8 mouse cellular contexts compared by ENCODE assay signal in the genomic region with DNA sequence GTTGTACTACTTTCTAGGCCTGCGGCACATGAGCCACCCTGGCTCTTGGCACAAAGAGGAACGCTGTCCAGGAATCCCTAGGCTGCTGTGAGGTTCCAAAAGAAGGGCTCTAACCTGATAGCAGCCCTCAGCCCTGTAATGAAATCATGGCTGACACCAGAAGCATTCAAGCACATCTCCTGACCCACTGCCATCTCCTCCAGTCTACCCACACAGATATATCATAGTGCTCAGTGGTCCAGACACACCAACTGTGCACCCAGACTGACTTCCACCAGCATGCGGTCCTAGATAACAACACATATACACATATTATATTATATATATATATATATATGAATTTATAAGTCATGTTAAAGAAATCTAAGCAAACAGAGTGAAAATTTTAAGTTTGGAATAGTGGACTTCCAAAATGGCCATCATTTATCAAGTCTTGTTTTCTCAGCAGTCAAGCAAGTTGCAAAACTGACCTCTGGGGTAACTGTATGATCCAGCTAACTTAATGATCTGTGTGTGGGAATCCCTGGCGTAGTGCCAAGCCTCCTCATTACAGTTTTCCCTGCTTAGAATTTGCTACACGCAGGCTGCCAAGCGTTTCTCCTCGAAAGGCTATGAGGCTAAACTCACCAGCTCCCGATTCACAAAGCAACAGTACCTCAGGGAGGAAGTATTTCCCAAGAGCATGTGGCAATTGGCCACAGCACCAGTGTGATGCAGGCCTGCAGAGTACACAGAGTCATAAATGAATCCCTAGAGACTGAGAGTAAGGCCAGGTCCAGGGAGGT.
A peak's percentile ranks its signal among the peaks of the same experiment; 100 is the strongest.
DNase-seq lines count a peak whose midpoint lies in the region; ATAC-seq and TF ChIP-seq lines count a peak whose summit lies in the region.

No protein-coding gene starts in this region.

- no peaks in the 10 kb centered on the region for H3K9me3 ChIP-seq in kidney, embryonic 14.5 days (ENCODE audit: control insufficient read depth, low read length)
- H3K9me3 ChIP-seq in midbrain, postnatal 0 days (ENCODE audit: low read length) = no peaks in the 10 kb centered on the region

- H3K36me3 ChIP-seq in kidney, embryonic 14.5 days (ENCODE audit: control insufficient read depth, insufficient read depth, low read length) = no peaks in the 10 kb centered on the region
- H3K36me3 ChIP-seq in midbrain, postnatal 0 days (ENCODE audit: insufficient read depth, low read length) = no peaks in the 10 kb centered on the region

- no peak overlapping the region for H3K27ac ChIP-seq in kidney, embryonic 14.5 days (ENCODE audit: low read depth, low read length)
- no peak overlapping the region for H3K27ac ChIP-seq in midbrain, postnatal 0 days (ENCODE audit: low read depth, low read length)

- H3K4me3 ChIP-seq in kidney, embryonic 14.5 days (ENCODE audit: low read length) = no peak overlapping the region
- no peak overlapping the region for H3K4me3 ChIP-seq in midbrain, postnatal 0 days (ENCODE audit: low read depth, low read length)

- 35% methylated on average over 8 of the region's 8 CpGs for WGBS in kidney, embryonic 14.5 days
- WGBS in midbrain, postnatal 0 days = 59% methylated on average over 8 of the region's 8 CpGs

- no peaks in the 10 kb centered on the region for H3K27me3 ChIP-seq in kidney, embryonic 14.5 days (ENCODE audit: control insufficient read depth, insufficient read depth, low read length)
- no peaks in the 10 kb centered on the region for H3K27me3 ChIP-seq in midbrain, postnatal 0 days (ENCODE audit: insufficient read depth, low read length)

- no peak overlapping the region for H3K4me2 ChIP-seq in kidney, embryonic 14.5 days (replicated peaks; ENCODE audit: low read depth, low read length)
- H3K4me2 ChIP-seq in midbrain, postnatal 0 days (ENCODE audit: low read depth, low read length, poor library complexity, severe bottlenecking) = no peak overlapping the region

- H3K9ac ChIP-seq in kidney, embryonic 14.5 days (ENCODE audit: low read depth, low read length) = no peak overlapping the region
- H3K9ac ChIP-seq in midbrain, postnatal 0 days (replicated peaks; ENCODE audit: low read length, poor library complexity, severe bottlenecking) = no peak overlapping the region

- peak; percentile 83 for ATAC-seq in kidney, embryonic 14.5 days (ENCODE audit: low FRiP score, low TSS enrichment)
- ATAC-seq in midbrain, postnatal 0 days (ENCODE audit: low FRiP score) = no peak
- no peak for ATAC-seq in cerebellum, adult (ENCODE audit: insufficient number of reproducible peaks, low FRiP score, low TSS enrichment)

- no peak for TF ChIP-seq CTCF in midbrain, postnatal 0 days (IDR thresholded peaks at IDR 0.05)

- peak; percentile 20 to 75 for DNase-seq in adrenal gland, adult (ENCODE audit: inconsistent age in 2 of 2, low spot score in 1 of 2)
- no peak for DNase-seq in adrenal gland, postnatal 4 days (ENCODE audit: low spot score in 2 of 2)
- peak; percentile 35 for DNase-seq in right cerebral cortex, postnatal 4 days
- DNase-seq in right cerebral cortex, postnatal 36 days (ENCODE audit: low spot score in 2 of 2) = no peak
- peak; percentile 76 for DNase-seq in midbrain, postnatal 0 days (ENCODE audit: low spot score)
- DNase-seq in layer of hippocampus, postnatal 10 days (ENCODE audit: low spot score in 2 of 2) = no peak

- peaks cover 11% of the 10 kb centered on the region for H3K4me1 ChIP-seq in kidney, embryonic 14.5 days (ENCODE audit: control insufficient read depth, insufficient read depth, low read length)
- no peaks in the 10 kb centered on the region for H3K4me1 ChIP-seq in midbrain, postnatal 0 days (ENCODE audit: insufficient read depth, low read length)

Comparison
In these comparisons a context has a peak if more than half of its experiments do, and no peak if none do; other contexts are left out.
1. DNase-seq: peak in adrenal gland, adult (2 of 2), right cerebral cortex, postnatal 4 days (single experiment) and midbrain, postnatal 0 days (single experiment); none in adrenal gland, postnatal 4 days (0 of 2), right cerebral cortex, postnatal 36 days (0 of 2) and layer of hippocampus, postnatal 10 days (0 of 2).